Mouse (Mus musculus): Measurements from ENCODE around the gene Syne1. TPM values are rescaled to one million over a fixed set of nuclear protein-coding genes. Genes with fewer than 3 reads are reported as not detected.

The Syne1 gene
- 100 to 1,000 TPM; 247 to 308 TPM for total RNA-seq (2021)
- long read RNA-seq, experiment 1, full-length matches to known transcripts, result 29 of 123 reads
- long read RNA-seq, experiment 1, partial matches to known transcripts, result 56 of 123 reads
- long read RNA-seq, experiment 1, other reads (novel, unspliced or antisense), result 38 of 123 reads
- long read RNA-seq, experiment 2, full-length matches to known transcripts, result 12 of 56 reads
- long read RNA-seq, experiment 2, partial matches to known transcripts, result 20 of 56 reads
- long read RNA-seq, experiment 2, other reads (novel, unspliced or antisense), result 24 of 56 reads

GRCm38 (mm10) chr10:5551382-5551781 lies at the start of gene Syne1:
Syne1 (minus strand) TSS chr10:5551482.
- intact Hi-C loops (cut with DNase I), result loop anchor here (2.0 to 10.0 kb wide), 2 partner anchors 71 to 187 kb away; no protein-coding TSS in a partner anchor

GRCm38 (mm10) chr10:5600123-5600522 lies 48.8 kb upstream of the Syne1 start:
- intact Hi-C loops (cut with DNase I), result loop anchor here (2.0 to 5.0 kb wide), 2 partner anchors 37 to 191 kb away; partner anchors contain the start of gene Vip
- DNase-seq (ENCODE audit: low spot score in 2 of 2), result peak; percentile 64 to 85

More at GRCm38 (mm10) chr10:5551382-5551781, at the start of gene Syne1:
- no peak for DNase-seq (ENCODE audit: low spot score in 2 of 2)

- DNase-seq (ENCODE audit: low spot score in 2 of 2), result no peak
- intact Hi-C loops (cut with DNase I), result no loop called here
Observed at GRCm38 (mm10) chr10:5596559-5596958, 45.3 kb upstream of the Syne1 start.

GRCm38 (mm10) chr10:5594457-5594856 lies 43.2 kb upstream of the Syne1 start:
- intact Hi-C loops (cut with DNase I), result no loop called here

GRCm38 (mm10) chr10:5593464-5593863 lies 42.2 kb upstream of the Syne1 start, which contains the start of gene Myct1:
Myct1 (plus strand) TSS chr10:5593775.
- intact Hi-C loops (cut with DNase I), result no loop called here
- DNase-seq (ENCODE audit: low spot score in 2 of 2), result no peak

More at GRCm38 (mm10) chr10:5594457-5594856, 43.2 kb upstream of the Syne1 start:
- DNase-seq (ENCODE audit: low spot score in 2 of 2), result no peak

- intact Hi-C loops (cut with DNase I), result no loop called here
- DNase-seq (ENCODE audit: low spot score in 2 of 2), result no peak
Observed at GRCm38 (mm10) chr10:5591996-5592395, 40.7 kb upstream of the Syne1 start.

GRCm38 (mm10) chr10:5591061-5591460 lies 39.8 kb upstream of the Syne1 start:
- DNase-seq (ENCODE audit: low spot score in 2 of 2), result no peak
- intact Hi-C loops (cut with DNase I), result no loop called here

- intact Hi-C loops (cut with DNase I), result no loop called here
- DNase-seq (ENCODE audit: low spot score in 2 of 2), result no peak
Observed at GRCm38 (mm10) chr10:5573328-5573727, 22.0 kb upstream of the Syne1 start.

- DNase-seq (ENCODE audit: low spot score in 2 of 2), result no peak
Observed at GRCm38 (mm10) chr10:5571332-5571731, 20.1 kb upstream of the Syne1 start.

GRCm38 (mm10) chr10:5570059-5570458 lies 18.8 kb upstream of the Syne1 start:
- DNase-seq (ENCODE audit: low spot score in 2 of 2), result no peak
- intact Hi-C loops (cut with DNase I), result no loop called here

More at GRCm38 (mm10) chr10:5571332-5571731, 20.1 kb upstream of the Syne1 start:
- intact Hi-C loops (cut with DNase I), result no loop called here

GRCm38 (mm10) chr10:5568991-5569390 lies 17.7 kb upstream of the Syne1 start:
- intact Hi-C loops (cut with DNase I), result no loop called here
- DNase-seq (ENCODE audit: low spot score in 2 of 2), result no peak

GRCm38 (mm10) chr10:5561706-5562105 lies 10.4 kb upstream of the Syne1 start:
- intact Hi-C loops (cut with DNase I), result no loop called here
- no peak for DNase-seq (ENCODE audit: low spot score in 2 of 2)

GRCm38 (mm10) chr10:5560526-5560925 lies 9.2 kb upstream of the Syne1 start:
- intact Hi-C loops (cut with DNase I), result no loop called here

GRCm38 (mm10) chr10:5558808-5559207 lies 7.5 kb upstream of the Syne1 start:
- intact Hi-C loops (cut with DNase I), result loop anchor here (10.0 kb wide), 1 partner anchor 194 kb away; no protein-coding TSS in a partner anchor

More at GRCm38 (mm10) chr10:5560526-5560925, 9.2 kb upstream of the Syne1 start:
- no peak for DNase-seq (ENCODE audit: low spot score in 2 of 2)

GRCm38 (mm10) chr10:5554941-5555340 lies 3.7 kb upstream of the Syne1 start:
- intact Hi-C loops (cut with DNase I), result loop anchor here (10.0 kb wide), 1 partner anchor 190 kb away; no protein-coding TSS in a partner anchor
- DNase-seq (ENCODE audit: low spot score in 2 of 2), result peak; percentile 22 to 37

More at GRCm38 (mm10) chr10:5558808-5559207, 7.5 kb upstream of the Syne1 start:
- DNase-seq (ENCODE audit: low spot score in 2 of 2), result no peak

GRCm38 (mm10) chr10:5550168-5551021 lies 887 bp downstream of the Syne1 start:
- intact Hi-C loops (cut with DNase I), result loop anchor here (2.0 to 10.0 kb wide), 2 partner anchors 70 to 186 kb away; no protein-coding TSS in a partner anchor
- DNase-seq (ENCODE audit: low spot score in 2 of 2), result peak; percentile 52 to 62

- intact Hi-C loops (cut with DNase I), result loop anchor here (2.0 to 10.0 kb wide), 2 partner anchors 69 to 185 kb away; no protein-coding TSS in a partner anchor
- DNase-seq (ENCODE audit: low spot score in 2 of 2), result no peak
Observed at GRCm38 (mm10) chr10:5549871-5550167, 1.5 kb downstream of the Syne1 start.

- DNase-seq (ENCODE audit: low spot score in 2 of 2), result no peak
- intact Hi-C loops (cut with DNase I), result no loop called here
Observed at GRCm38 (mm10) chr10:5548651-5549050, 2.6 kb downstream of the Syne1 start.

GRCm38 (mm10) chr10:5547769-5548168 lies 3.5 kb downstream of the Syne1 start:
- intact Hi-C loops (cut with DNase I), result no loop called here
- DNase-seq (ENCODE audit: low spot score in 2 of 2), result no peak

- intact Hi-C loops (cut with DNase I), result no loop called here
Observed at GRCm38 (mm10) chr10:5546428-5546827, 4.9 kb downstream of the Syne1 start.

More at GRCm38 (mm10) chr10:5546428-5546827, 4.9 kb downstream of the Syne1 start:
- DNase-seq (ENCODE audit: low spot score in 2 of 2), result no peak

Data from left cerebral cortex, postnatal 14 days (tissue).